10 mouse cellular contexts compared by ENCODE assay signal in genomic region chr11:26112206-26112605, GRCm38 (mm10).
"Had no signal": no experiment of that assay in that cellular context is flagged by ENCODE, and none has a peak within 500 bp of the region (broad histone marks: within the 10 kb centered on the region; RNA-seq: fewer than 3 reads in every experiment).

No protein-coding gene starts in this region.

- H3K9ac ChIP-seq: limb, embryonic 13.5 days; liver, embryonic 15.5 days; midbrain, embryonic 13.5 days had no signal

- H3K4me1 ChIP-seq: limb, embryonic 13.5 days; liver, embryonic 15.5 days had no signal

- H3K9me3 ChIP-seq: limb, embryonic 13.5 days; liver, embryonic 15.5 days; midbrain, embryonic 13.5 days had no signal

- H3K27ac ChIP-seq: limb, embryonic 13.5 days; liver, embryonic 15.5 days; midbrain, embryonic 13.5 days had no signal

- H3K27me3 ChIP-seq: liver, embryonic 15.5 days; midbrain, embryonic 13.5 days had no signal

- H3K36me3 ChIP-seq: limb, embryonic 13.5 days; liver, embryonic 15.5 days; midbrain, embryonic 13.5 days had no signal

- H3K4me3 ChIP-seq: limb, embryonic 13.5 days; liver, embryonic 15.5 days; midbrain, embryonic 13.5 days had no signal

- H3K4me2 ChIP-seq: limb, embryonic 13.5 days; liver, embryonic 11.5 days; liver, embryonic 15.5 days; midbrain, embryonic 13.5 days had no signal

- ATAC-seq: lung, postnatal 0 days; midbrain, embryonic 13.5 days had no signal

- DNase-seq: kidney, postnatal 25 days; lung, adult 2 months; lung, postnatal 36 days; thymus, adult 18-20 months; thymus, postnatal 14 days had no signal
